Mouse (Mus musculus): ENCODE results near the gene Sdf4. TPM values are rescaled to one million over a fixed set of nuclear protein-coding genes. Genes with fewer than 3 reads are reported as not detected.
A peak's percentile ranks its signal among the peaks of the same experiment; 100 is the strongest.

Gene Sdf4
- polyA plus RNA-seq, 1 experiment: 45.2 TPM

GRCm38 (mm10) chr4:155992906-155993547 is 355 bp downstream of the Sdf4 start:
- Histone ChIP-seq H3K36me3 (replicated peaks; ENCODE audit: low read length) (peaks cover 37% of the 10 kb centered on the region), H3K27me3 (replicated peaks) (no peaks in the 10 kb centered on the region), H3K4me1 (peaks cover 60% of the 10 kb centered on the region), H3K4me3 (replicated peaks) (peak overlapping the region; percentile 97), H3K9me3 (no peaks in the 10 kb centered on the region)
- TF ChIP-seq GATA1 (IDR thresholded peaks at IDR 0.05; ENCODE audit: borderline replicate concordance, low read length): no peak

GRCm38 (mm10) chr4:155993606-155994005 is 934 bp downstream of the Sdf4 start:
- TF ChIP-seq FLI1 (IDR thresholded peaks at IDR 0.05; ENCODE audit: low read length) (no peak), GATA1 (IDR thresholded peaks at IDR 0.05; ENCODE audit: borderline replicate concordance, low read length) (no peak)
- peak overlapping the region; percentile 97 for H3K4me3 ChIP-seq (replicated peaks)
- no peaks in the 10 kb centered on the region for H3K9me3 ChIP-seq
- peaks cover 57% of the 10 kb centered on the region for H3K4me1 ChIP-seq
- no peaks in the 10 kb centered on the region for H3K27me3 ChIP-seq (replicated peaks)
- H3K36me3 ChIP-seq (replicated peaks; ENCODE audit: low read length): peaks cover 42% of the 10 kb centered on the region

GRCm38 (mm10) chr4:156004109-156004508 is 11.4 kb downstream of the Sdf4 start:
- H3K27me3 ChIP-seq (replicated peaks): no peaks in the 10 kb centered on the region
- H3K4me1 ChIP-seq: 0 out of 2 replicates have a peak, but pooled peaks cover 3% of the 10 kb centered on the region
- H3K9me3 ChIP-seq: no peaks in the 10 kb centered on the region
- no peak overlapping the region for H3K4me3 ChIP-seq (replicated peaks)
- TF ChIP-seq GATA1 (IDR thresholded peaks at IDR 0.05; ENCODE audit: borderline replicate concordance, low read length) (no peak), FLI1 (IDR thresholded peaks at IDR 0.05; ENCODE audit: low read length) (no peak)
- peaks cover 92% of the 10 kb centered on the region for H3K36me3 ChIP-seq (replicated peaks; ENCODE audit: low read length)

GRCm38 (mm10) chr4:156008369-156008768 is 15.7 kb downstream of the Sdf4 start:
- Histone ChIP-seq H3K36me3 (replicated peaks; ENCODE audit: low read length) (peaks cover 96% of the 10 kb centered on the region), H3K27me3 (replicated peaks) (no peaks in the 10 kb centered on the region), H3K9me3 (no peaks in the 10 kb centered on the region), H3K4me3 (replicated peaks) (no peak overlapping the region), H3K4me1 (peaks cover 12% of the 10 kb centered on the region; the same call in 1 of the 2 replicates)
- TF ChIP-seq GATA1 (IDR thresholded peaks at IDR 0.05; ENCODE audit: borderline replicate concordance, low read length): no peak
- no peak for TF ChIP-seq FLI1 (IDR thresholded peaks at IDR 0.05; ENCODE audit: low read length)

- H3K36me3 ChIP-seq (replicated peaks; ENCODE audit: low read length): peaks cover 90% of the 10 kb centered on the region
- H3K27me3 ChIP-seq (replicated peaks): no peaks in the 10 kb centered on the region
- H3K9me3 ChIP-seq: no peaks in the 10 kb centered on the region
- peaks cover 28% of the 10 kb centered on the region for H3K4me1 ChIP-seq
- H3K4me3 ChIP-seq (replicated peaks): no peak within 1 kb of the TSS
- TF ChIP-seq FLI1 (IDR thresholded peaks at IDR 0.05; ENCODE audit: low read length) (no peak), GATA1 (IDR thresholded peaks at IDR 0.05; ENCODE audit: borderline replicate concordance, low read length) (no peak)
These were observed 21.0 kb downstream of the Sdf4 start, which contains the start of gene Tnfrsf4 for GRCm38 (mm10) chr4:156013637-156014036. TSS of gene Tnfrsf4 (plus strand) at chr4:156013843.

GRCm38 (mm10) chr4:156014436-156014835 is 21.8 kb downstream of the Sdf4 start:
- Histone ChIP-seq H3K4me3 (replicated peaks) (no peak overlapping the region), H3K9me3 (no peaks in the 10 kb centered on the region), H3K36me3 (replicated peaks; ENCODE audit: low read length) (peaks cover 88% of the 10 kb centered on the region), H3K4me1 (peaks cover 28% of the 10 kb centered on the region), H3K27me3 (replicated peaks) (no peaks in the 10 kb centered on the region)
- TF ChIP-seq FLI1 (IDR thresholded peaks at IDR 0.05; ENCODE audit: low read length): no peak
- no peak for TF ChIP-seq GATA1 (IDR thresholded peaks at IDR 0.05; ENCODE audit: borderline replicate concordance, low read length)

- TF ChIP-seq FLI1 (IDR thresholded peaks at IDR 0.05; ENCODE audit: low read length) (no peak), GATA1 (IDR thresholded peaks at IDR 0.05; ENCODE audit: borderline replicate concordance, low read length) (no peak)
- H3K36me3 ChIP-seq (replicated peaks; ENCODE audit: low read length): peaks cover 84% of the 10 kb centered on the region
- no peaks in the 10 kb centered on the region for H3K9me3 ChIP-seq
- H3K4me1 ChIP-seq: peaks cover 20% of the 10 kb centered on the region
- no peak overlapping the region for H3K4me3 ChIP-seq (replicated peaks)
- H3K27me3 ChIP-seq (replicated peaks): no peaks in the 10 kb centered on the region
These were observed 27.1 kb downstream of the Sdf4 start for GRCm38 (mm10) chr4:156019771-156020170.

- no peaks in the 10 kb centered on the region for H3K27me3 ChIP-seq (replicated peaks)
- peaks cover 83% of the 10 kb centered on the region for H3K36me3 ChIP-seq (replicated peaks; ENCODE audit: low read length)
- H3K4me3 ChIP-seq (replicated peaks): no peak overlapping the region
- no peaks in the 10 kb centered on the region for H3K9me3 ChIP-seq
- TF ChIP-seq FLI1 (IDR thresholded peaks at IDR 0.05; ENCODE audit: low read length) (no peak), GATA1 (IDR thresholded peaks at IDR 0.05; ENCODE audit: borderline replicate concordance, low read length) (no peak)
- H3K4me1 ChIP-seq: peaks cover 24% of the 10 kb centered on the region
These were observed 28.7 kb downstream of the Sdf4 start for GRCm38 (mm10) chr4:156021381-156021780.

- peaks cover 30% of the 10 kb centered on the region for H3K4me1 ChIP-seq
- no peaks in the 10 kb centered on the region for H3K9me3 ChIP-seq
- no peak overlapping the region for H3K4me3 ChIP-seq (replicated peaks)
- TF ChIP-seq FLI1 (IDR thresholded peaks at IDR 0.05; ENCODE audit: low read length): no peak
- peaks cover 84% of the 10 kb centered on the region for H3K36me3 ChIP-seq (replicated peaks; ENCODE audit: low read length)
- H3K27me3 ChIP-seq (replicated peaks): no peaks in the 10 kb centered on the region
These were observed 29.3 kb downstream of the Sdf4 start for GRCm38 (mm10) chr4:156021942-156022419.

GRCm38 (mm10) chr4:156023520-156023919 is 30.8 kb downstream of the Sdf4 start:
- TF ChIP-seq FLI1 (IDR thresholded peaks at IDR 0.05; ENCODE audit: low read length): no peak
- TF ChIP-seq GATA1 (IDR thresholded peaks at IDR 0.05; ENCODE audit: borderline replicate concordance, low read length): no peak
- no peaks in the 10 kb centered on the region for H3K9me3 ChIP-seq
- no peak overlapping the region for H3K4me3 ChIP-seq (replicated peaks)
- H3K27me3 ChIP-seq (replicated peaks): no peaks in the 10 kb centered on the region
- peaks cover 45% of the 10 kb centered on the region for H3K4me1 ChIP-seq
- H3K36me3 ChIP-seq (replicated peaks; ENCODE audit: low read length): peaks cover 91% of the 10 kb centered on the region

Measured in megakaryocyte, embryonic 14.5 days (primary cell).